Mouse (Mus musculus): ENCODE measurements around the gene Gm20441.

DNA sequence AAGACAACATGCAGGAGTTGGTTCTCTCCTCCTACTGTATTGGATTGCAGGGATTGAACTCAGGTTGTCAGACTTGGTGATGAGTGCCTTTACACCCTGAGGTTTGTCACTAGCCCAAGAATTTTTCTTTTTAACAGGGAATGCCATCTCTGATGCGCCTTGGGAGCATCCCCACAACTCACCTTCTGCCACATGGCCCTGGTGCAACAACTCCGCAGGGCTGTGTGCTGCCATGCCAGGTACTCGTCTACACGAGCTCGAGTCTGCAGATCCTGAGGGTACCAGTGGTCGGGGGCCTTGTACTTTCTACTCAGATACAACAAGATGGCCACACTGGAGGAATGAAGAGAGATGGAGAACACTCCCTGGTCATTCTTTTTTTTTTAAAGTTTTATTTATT lies 4.2 kb downstream of the Gm20441 start:
- no peak for TF ChIP-seq GATA1 (IDR thresholded peaks at IDR 0.05; ENCODE audit: borderline replicate concordance, low read length)
- no peak for TF ChIP-seq FLI1 (IDR thresholded peaks at IDR 0.05; ENCODE audit: low read length)
